Mouse (Mus musculus): ENCODE results near the gene Kcnab3. TPM values are rescaled to one million over a fixed set of nuclear protein-coding genes. Genes with fewer than 3 reads are reported as not detected.
A peak's percentile ranks its signal among the peaks of the same experiment; 100 is the strongest.
"Not testable (repeated sequence)": the region's sequence is repeated elsewhere in the genome, so short reads cannot be mapped to it uniquely, and the experiment has no call there.

Kcnab3 gene
- not detected in 2 replicates for total RNA-seq (2014; fragmentation: Nextera tagmentation)
- 0.09 TPM in 1 of 2 replicates, not detected in the other for total RNA-seq (2017)

DNA sequence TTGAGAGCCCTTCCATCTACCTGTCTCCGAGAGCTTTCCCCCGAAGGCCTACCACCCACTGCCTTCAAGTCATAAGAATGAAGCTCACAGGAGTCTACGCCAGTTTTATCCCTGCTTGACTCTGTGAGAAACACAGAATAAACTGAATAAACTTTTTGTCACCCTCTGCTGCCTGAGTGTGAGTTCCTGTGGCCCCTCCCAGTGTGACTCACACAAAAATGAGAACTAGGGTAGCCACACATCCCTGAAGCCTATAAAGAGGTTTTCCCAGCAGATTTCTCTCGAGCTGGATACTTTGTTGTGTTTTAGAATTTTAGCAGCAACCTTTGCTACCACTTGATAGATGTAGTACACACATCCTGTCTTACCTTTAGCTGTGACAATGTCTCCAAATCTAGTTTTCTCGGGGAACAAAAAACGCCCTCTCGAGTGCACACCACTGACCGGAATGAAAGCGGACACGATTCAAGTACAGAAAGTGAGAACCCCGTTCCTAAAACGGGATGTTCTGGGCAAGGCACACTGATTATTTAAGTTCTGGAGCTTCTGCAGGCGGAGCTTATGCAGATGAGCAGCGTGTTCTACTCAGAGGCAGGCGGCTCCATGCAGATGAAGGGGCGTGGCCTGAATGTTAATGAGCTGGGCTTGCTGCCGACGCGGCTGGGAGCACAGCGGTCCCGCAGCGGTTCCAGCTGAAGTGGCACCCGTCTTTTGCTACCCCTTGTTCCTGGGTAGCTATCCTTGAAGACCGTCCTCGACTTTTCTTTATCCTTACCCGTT lies at the start of gene Kcnab3:
TSS of gene Kcnab3 (plus strand) at position 631 of the 780 bp plus-strand sequence.
- peak; percentile 73 for ATAC-seq (replicated peaks; ENCODE audit: poor library complexity, severe bottlenecking)

DNA sequence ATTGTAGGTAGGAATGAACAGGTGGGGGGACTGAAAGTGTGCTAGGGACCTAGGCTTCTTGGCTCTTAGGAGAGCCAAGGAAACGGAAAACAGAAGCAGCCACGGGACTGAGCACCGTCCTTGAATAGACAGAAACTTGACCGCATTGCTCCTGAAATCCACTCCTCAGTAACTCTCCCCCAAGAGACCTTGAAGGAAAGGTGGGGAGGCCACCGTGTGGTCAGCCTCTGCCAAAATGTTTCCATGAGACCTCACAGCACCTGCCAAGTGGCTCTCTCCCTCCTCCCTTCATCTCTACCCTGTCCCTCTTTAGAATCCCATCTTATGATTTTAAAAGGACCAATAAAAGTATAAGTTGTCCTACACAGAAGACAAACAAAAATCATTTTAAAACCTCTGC lies 48.8 kb upstream of the Kcnab3 start:
- ATAC-seq (replicated peaks; ENCODE audit: poor library complexity, severe bottlenecking), result no peak

DNA sequence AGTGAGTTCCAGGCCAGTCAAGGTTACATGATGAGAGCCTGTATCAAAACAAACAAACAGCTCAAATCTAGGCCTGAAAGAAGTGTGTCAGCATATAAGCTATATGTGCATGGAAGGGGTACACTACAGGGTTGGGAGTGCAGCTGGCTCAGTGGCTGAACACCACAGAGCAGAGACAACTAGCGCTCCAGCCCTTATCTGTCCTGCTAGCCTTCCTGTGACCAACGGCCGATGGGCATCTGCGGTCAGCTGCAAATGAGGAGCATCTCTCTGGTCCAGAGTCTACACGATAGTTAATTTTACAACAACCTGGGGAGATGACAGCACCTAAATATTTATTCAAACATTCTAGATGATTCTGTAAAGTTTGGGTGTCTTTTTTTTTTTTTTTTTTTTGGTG lies 34.9 kb upstream of the Kcnab3 start:
- no peak for ATAC-seq (replicated peaks; ENCODE audit: poor library complexity, severe bottlenecking)

DNA sequence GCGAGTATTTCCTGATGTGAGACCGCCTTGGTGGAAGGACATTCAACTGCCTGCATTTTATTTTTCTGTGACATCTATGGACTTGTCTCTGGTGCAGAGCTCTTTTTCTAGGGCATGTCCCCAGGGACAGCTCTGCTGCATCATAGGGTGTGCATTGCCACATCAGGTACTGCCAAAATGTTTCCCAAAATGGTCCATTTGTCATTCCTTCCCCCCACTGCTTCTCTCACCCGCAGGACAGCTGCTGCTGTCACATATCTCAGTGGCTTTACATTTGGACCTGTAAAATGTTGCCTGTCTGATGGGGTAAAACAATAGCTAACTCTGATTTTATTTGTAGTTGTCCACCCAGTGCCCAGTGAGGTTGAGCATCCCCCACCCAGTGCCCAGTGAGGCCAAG lies 30.8 kb upstream of the Kcnab3 start:
- ATAC-seq (replicated peaks; ENCODE audit: poor library complexity, severe bottlenecking), result no peak

DNA sequence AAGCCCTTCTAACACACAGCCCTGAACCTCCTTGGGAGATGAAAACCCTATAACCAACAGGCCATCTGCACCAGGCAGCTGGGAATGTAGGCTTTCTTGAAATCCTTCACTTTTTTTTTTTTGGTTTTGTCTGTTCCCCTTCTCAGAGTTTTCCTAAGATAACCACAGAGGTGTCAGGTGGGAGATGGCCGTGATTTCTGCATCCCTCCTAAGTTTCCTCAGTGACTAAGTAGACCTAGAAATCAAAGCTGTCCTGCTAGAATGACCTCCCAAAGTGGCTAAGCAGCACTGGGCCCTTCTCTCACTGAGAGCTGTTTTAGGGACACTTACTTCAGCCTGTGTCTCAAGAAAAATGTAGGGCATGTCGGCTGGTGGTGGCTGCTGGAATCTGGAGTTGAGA lies 28.3 kb upstream of the Kcnab3 start:
- no peak for ATAC-seq (replicated peaks; ENCODE audit: poor library complexity, severe bottlenecking)

DNA sequence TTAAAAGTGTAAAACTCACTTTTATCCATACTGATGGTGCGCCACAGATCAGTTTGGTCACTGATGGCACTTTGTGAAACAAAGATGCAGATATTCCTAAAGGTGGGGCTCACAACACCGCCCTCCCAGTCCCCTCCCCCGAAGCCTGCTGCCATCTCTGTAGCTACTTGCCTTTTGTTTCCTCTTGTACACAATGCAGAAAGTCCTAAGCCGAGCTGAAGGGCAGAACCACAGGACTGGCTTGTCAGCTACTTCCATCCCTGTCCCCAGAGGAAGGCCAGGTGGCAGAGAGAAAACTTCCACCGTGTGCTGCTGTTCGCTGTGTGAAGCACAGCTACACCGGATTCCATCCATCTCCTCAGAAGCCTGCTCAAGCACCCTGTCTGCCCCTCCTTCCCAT lies 27.8 kb upstream of the Kcnab3 start:
- no peak for ATAC-seq (replicated peaks; ENCODE audit: poor library complexity, severe bottlenecking)

DNA sequence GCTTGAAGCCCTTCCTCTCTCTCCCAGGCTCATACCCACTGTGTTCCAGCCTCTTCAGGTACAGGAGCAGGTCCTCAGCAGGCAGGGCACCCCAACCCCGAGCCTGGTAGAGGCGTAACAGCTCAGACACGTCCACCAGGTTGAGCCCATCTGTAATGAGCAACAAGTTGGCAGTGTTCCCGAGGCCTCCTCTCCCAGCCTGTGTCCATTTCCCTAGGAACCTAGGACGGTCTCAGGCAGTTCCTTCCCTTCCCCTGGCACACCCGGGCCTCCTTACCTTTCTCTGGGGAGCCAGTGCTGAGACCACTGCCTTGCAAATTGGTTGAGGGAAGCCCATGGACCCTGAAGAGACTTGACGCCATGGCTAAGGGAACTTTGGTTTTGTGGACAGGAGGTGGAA lies 23.2 kb upstream of the Kcnab3 start:
- ATAC-seq (replicated peaks; ENCODE audit: poor library complexity, severe bottlenecking), result no peak

DNA sequence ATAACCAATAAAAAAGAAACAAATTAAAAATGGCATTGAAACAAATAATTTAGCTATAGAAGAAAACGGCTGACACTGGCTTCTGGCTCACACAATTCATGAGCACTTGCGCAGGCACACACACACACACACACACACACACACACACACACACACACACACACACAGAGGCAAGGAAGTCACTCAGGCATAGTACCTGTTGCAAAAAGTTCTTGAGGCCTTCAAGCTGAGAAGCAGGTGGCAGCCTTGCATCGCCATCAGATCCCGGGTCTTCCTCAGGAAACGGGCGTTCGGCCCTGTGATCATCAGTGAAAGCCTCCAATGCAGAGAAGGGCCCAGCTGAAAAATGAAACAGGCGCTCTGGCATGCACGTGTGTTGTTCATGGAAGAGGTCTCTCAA lies 20.8 kb upstream of the Kcnab3 start:
- ATAC-seq (replicated peaks; ENCODE audit: poor library complexity, severe bottlenecking), result no peak

DNA sequence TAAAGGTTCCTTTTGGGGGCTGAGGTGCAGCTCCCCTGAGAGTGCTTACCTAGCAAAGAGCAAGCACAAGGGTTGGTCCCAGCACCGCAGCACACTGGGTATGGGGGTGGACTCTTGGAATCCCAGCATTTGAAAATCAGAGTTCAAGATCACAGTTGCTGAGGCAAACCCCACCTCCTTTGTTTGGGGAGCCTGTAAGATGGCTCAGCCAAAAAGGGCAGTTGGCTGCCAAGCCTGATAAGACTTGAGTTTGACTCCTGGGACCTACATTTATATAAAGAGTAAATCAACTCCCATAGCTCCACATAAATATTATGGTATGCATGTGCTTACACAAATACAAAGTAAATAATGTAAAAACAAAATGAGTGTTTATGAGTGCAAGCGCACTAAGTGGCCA lies 20.0 kb upstream of the Kcnab3 start:
- no peak for ATAC-seq (replicated peaks; ENCODE audit: poor library complexity, severe bottlenecking)

DNA sequence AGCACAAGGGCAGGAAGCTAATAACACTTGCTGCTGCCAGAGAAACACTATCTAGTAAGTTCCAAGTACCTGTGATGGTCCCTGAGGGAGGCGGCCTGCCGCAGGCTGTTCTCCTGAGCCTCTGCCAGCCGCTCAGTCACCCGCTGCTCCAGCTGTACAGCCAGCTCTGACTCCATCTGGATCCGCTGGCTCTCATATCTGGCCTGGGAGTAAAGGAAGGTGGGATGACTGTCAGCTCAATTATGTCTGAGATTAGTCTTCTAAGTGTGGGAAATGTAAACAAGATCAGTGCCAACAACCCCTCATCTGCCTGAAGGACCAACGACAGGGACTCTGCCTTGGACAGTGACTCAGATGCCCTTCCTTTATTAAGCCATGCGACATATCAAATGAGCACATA lies 14.8 kb upstream of the Kcnab3 start:
- no peak for ATAC-seq (replicated peaks; ENCODE audit: poor library complexity, severe bottlenecking)

DNA sequence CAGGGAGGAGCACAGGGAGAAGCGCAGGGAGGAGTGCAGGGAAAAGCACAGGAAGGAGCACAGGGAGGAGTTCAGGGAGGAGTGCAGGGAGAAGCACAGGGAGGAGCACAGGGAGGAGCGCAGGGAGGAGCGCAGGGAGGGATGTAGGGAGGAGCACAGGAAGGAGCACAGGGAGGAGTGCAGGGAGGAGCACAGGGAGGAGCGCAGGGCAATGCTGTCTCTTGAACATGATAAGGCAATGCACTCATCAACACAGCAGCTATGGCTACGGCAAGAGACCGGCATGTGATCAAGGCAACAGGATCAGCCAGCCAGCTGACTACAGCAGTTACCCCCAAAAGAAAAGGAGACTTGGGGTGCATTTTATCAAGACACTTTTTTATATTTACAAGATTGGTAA lies 9.7 kb upstream of the Kcnab3 start:
- ATAC-seq (replicated peaks; ENCODE audit: poor library complexity, severe bottlenecking), result no peak

DNA sequence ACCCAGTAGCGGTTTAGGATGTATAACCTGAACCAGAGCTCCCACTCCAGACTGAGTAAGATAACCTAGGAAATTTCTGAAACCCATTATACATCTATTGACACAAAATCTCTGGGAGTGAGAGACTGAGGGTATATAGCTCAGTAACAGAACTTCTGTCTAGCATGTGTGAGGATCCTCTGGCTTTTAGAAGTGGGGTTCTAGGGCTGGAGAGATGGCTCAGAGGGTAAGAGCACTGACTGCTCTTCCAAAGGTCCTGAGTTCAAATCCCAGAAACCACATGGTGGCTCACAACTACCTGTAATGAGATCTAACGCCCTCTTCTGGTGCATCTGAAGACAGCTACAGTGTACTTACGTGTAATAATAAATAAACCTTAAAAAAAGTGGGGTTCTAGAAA lies 8.1 kb upstream of the Kcnab3 start:
- ATAC-seq (replicated peaks; ENCODE audit: poor library complexity, severe bottlenecking), result not testable (repeated sequence)

DNA sequence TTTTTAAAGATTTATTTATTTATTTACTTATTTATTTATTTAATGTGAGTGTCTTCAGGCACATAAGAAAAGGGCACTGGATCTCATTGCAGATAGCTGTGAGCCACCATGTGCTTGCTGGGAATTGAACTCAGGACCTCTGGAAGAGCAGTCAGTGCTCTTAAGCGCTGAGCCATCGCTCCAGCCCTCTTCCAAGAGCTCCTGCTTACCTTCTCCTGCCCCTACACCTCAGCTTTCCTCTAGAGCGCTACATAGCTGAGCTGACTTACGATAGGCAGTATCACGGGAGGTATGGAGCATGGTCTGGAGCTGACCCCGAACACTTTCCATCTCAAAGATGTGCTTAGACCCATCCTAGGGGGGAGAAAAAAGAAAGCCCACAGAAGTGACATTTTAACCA lies 4.5 kb upstream of the Kcnab3 start:
- no peak for ATAC-seq (replicated peaks; ENCODE audit: poor library complexity, severe bottlenecking)

DNA sequence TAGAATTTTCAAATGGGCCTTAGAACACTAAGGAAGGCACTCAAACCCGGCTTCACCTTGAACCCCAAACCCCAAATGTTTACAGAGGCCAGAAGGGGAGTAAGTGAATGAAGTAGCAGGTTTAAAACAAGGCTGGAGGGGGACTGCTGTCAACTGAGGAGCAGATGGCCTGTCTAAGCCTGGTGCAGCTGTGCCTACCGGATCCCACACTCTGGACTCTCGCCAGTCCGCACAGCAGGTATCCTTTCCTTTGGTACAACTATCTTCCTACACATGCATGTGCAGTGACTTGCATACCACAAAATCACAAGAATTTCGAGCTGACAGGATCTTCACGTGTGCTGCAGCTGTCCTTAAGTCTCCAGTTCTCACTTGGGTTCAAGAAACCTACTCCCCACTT lies 4.0 kb upstream of the Kcnab3 start:
- no peak for ATAC-seq (replicated peaks; ENCODE audit: poor library complexity, severe bottlenecking)

DNA sequence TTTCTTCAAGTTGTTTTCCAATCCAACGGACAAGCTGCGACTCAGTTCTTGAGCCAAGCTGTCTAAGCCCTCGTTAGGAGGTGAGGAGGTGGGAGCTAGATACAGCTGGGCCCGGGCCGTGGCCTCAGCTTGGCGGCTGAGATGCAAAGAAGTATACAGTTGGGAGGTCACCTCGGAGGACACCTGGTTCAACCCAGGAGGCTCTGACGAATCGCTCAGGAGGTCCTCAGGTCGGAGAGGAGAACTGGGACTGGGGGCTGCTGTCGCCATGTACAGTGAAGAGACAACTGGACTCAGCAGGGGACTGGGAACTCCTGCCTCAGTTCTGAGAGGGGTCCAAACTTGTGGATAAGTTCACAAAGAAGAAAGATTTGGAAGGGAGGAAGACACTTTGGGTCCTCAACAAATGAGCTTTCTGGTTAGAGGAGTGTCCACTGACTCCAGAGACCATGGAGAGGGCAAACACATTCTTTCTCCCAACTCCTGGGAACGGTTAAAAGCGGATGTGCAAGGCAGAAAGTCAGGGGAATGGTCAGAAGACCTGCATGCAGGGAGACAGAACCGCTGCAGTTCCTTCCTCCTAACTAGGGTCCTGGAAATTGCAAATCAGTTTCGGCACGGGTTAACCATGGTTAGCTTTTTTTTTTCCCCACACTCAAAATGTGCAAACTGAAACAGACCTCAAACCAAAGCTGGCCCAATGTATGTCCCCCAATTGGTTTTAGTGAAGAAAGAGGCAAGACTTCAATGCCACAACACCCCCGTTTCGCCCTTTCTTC lies 3.2 kb upstream of the Kcnab3 start:
- no peak for ATAC-seq (replicated peaks; ENCODE audit: poor library complexity, severe bottlenecking)

DNA sequence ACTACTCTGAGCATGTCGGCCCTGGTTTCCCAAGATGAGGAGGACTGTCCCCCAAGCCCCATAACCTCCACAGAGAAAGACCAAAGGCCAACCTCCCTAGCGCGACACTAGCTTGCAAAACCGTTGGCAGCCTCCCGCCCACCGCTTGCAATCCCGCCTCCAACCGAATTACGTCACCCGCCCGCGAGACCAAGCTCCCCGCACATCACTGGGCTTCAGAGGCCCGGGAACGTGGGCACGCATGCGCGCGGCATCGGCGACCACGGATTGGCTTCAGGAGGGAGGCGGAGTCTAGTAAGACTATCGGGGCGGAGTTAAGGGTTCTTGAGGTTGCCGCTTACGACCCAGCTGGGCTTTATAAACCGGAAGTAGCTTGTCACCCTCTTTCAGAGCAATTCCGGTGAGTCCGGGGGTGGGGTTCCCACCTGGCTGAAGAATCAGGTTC lies 2.4 kb upstream of the Kcnab3 start, which contains the start of the genes Cntrob and Trappc1:
TSS of gene Cntrob (minus strand) at position 109 of the 445 bp plus-strand sequence.
TSS of gene Trappc1 (plus strand) at position 314 of the 445 bp plus-strand sequence.
- ATAC-seq (replicated peaks; ENCODE audit: poor library complexity, severe bottlenecking), result peak; percentile 77

DNA sequence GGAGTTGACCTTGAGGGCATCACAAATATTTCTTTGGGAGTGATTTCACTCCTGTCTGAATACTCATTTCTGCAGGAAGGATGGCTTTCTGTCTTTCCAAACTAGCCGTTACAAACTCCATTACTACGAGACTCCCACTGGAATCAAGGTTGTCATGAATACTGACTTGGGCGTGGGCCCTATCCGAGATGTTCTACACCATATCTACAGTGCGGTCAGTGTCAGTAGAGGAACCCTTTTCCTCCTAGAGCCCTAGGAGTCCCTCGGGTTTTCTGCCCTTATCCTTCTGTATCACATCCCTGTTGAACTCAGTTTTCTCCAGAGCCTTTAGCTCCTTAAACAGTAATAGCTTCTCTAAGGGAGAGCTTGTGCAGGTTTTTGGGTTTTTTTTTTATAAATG lies 1.3 kb upstream of the Kcnab3 start:
- no peak for ATAC-seq (replicated peaks; ENCODE audit: poor library complexity, severe bottlenecking)

DNA sequence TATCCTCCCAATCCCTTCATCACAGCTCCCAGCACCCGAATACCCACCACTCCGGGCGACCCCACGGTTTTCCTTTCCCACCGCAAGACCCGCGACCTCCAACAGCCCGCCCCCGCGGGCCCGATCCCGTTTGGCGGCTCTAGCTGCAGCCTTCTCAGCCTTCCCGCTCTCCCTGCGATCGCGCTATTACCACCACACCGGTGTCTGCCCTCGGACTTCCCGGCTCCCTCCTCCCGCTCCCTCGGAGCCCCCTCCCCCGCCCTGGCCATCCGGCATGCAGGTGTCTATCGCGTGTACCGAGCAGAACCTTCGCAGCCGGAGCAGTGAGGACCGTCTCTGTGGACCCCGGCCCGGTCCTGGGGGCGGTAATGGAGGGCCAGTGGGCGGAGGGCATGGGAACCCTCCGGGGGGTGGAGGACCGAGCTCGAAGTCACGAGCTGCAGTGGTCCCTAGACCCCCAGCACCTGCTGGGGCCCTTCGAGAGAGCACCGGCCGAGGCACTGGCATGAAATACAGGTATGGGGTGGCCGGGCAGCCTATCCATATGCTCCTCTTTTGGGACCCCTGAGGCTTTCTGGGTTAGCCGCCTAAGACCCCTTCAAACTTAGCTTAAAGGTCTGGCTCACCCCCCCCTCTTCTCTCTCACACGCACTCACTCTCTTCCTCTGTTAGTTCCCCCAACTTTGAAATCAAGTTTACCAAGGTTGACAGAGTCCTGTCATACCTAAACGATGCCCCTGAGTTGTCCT lies 524 bp downstream of the Kcnab3 start:
- ATAC-seq (replicated peaks; ENCODE audit: poor library complexity, severe bottlenecking), result no peak

DNA sequence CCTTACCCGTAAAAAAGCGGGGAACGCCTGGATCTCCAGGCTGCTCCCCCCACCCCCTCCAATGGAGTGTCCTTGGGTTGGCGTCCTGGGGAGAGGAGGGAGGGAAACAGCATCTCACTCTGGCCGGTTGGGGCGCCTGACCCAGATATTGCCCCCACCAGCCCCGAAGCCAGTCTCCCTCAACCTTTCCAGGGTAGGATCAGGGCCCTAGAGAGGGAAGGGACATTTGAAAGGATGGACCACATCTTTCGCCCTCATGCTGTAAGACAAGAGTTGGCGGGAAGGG lies 1.0 kb downstream of the Kcnab3 start:
- ATAC-seq (replicated peaks; ENCODE audit: poor library complexity, severe bottlenecking), result no peak

DNA sequence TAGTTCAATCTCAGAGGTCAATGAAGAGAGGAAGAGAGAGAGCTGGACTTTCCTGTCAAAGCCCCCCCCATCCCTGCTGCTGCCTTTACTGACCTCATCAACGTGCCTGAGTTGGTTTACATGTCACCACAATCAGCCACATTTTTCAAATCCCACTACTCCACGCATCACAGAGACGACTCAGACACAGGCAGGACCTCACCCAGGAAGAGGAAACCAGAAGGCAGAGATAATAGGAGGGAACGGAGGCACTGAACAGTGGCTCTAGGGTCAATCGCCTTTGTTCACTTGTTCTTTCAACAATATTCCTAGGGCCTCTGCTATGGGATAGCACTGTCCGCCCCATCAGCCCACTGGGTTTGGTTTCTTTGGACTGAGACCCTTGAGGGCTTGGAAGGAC lies 1.6 kb downstream of the Kcnab3 start:
- ATAC-seq (replicated peaks; ENCODE audit: poor library complexity, severe bottlenecking), result no peak

DNA sequence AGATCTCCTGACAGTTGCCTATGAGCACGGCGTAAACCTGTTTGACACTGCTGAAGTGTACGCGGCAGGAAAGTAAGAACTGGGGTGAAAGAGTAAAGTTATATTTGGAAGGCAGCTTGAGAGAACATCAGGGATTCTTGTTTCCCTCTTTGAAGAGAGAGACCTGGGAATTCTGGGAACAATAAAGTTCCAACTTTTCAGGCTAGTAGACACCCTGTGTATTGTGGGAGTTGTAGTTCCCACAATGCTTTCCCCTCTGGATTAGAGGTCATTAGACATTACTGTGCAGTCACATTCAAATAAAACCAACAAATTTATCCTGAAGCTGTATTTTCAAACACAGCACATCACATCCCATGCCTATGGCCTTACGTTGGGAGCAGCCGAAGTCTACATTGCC lies 2.5 kb downstream of the Kcnab3 start:
- no peak for ATAC-seq (replicated peaks; ENCODE audit: poor library complexity, severe bottlenecking)

Data from granulocyte monocyte progenitor cell, adult 5-6 weeks (primary cell).